Mouse (Mus musculus): Measurements from ENCODE around the gene Slc38a1. TPM values are rescaled to one million over a fixed set of nuclear protein-coding genes. Genes with fewer than 3 reads are reported as not detected.

Slc38a1 gene
- total RNA-seq, 4 experiments from 2014 or later, result 23.1 to 32.4 (median 27.6) TPM

DNA sequence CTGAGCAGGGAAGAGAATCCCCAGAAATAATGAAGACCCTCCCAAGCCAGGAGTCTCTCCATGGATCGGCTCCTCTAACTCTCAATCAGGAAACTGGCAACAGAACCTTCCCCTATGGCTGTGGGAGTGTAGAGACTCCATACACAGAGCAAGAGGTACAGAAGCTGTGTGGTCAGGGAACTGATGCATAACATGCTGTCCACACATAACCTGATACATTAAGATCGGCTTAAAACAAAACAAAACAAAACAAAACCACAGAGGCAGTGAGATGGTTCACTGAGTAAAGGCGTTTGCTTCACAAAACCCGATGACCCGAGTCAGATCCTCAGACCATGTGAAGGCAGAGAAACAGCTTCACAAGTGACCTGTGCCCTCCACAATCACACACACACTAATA lies 35.3 kb downstream of the Slc38a1 start:
- DNase-seq, result no peak

- no peak for DNase-seq
Measured at GRCm38 (mm10) chr15:96604282-96604681, 38.4 kb downstream of the Slc38a1 start.

- DNase-seq, result no peak
Measured at GRCm38 (mm10) chr15:96602043-96602442, 40.7 kb downstream of the Slc38a1 start.

DNA sequence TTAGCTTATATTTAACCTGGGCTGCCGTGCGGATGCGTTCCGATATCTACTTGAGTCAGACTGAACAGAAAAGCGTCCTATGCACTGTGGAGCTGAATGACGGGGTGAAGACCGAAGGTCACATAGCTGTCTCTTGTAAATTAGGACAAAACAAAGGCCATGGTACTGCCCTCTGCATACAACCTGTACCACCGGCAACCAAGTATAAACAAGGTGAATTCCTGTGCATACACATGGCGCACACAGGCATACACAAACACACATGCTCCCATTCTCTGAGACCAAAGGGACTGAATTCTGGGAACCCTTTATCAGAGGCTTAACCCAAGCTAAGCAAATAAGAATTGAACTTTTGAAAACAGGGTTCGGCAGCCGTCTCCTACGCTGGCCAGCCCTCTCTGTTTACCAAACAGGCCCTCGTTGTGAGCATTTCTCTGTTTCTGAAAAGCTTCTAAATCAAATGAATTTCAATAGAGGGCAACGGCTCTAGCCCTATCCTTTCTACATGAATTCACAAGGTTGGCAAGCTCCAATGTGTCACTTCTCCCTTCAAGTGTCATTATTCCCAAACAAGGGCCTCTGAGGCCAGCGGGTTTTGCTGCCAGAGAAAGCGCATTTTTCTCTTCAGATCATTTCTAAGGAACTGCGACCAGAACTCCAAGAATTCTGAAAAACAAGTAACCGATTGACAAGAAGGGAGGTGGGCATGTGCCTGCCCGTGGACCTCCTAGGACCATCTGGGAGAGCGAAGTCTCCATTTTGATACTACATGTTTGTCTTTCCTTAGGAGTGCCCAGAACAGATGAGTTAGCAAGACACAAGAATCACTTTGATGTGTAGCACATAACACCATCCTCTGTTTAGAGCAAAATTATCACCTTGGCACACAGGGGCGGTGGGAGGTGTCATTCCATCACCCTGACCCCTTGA lies 42.6 kb downstream of the Slc38a1 start:
- no peak for DNase-seq

- DNase-seq, result no peak
Measured at GRCm38 (mm10) chr15:96598888-96599578, 43.7 kb downstream of the Slc38a1 start.

GRCm38 (mm10) chr15:96597116-96597515 lies 45.6 kb downstream of the Slc38a1 start:
- no peak for DNase-seq

- no peak for DNase-seq
Measured at GRCm38 (mm10) chr15:96594316-96594715, 48.4 kb downstream of the Slc38a1 start.

DNA sequence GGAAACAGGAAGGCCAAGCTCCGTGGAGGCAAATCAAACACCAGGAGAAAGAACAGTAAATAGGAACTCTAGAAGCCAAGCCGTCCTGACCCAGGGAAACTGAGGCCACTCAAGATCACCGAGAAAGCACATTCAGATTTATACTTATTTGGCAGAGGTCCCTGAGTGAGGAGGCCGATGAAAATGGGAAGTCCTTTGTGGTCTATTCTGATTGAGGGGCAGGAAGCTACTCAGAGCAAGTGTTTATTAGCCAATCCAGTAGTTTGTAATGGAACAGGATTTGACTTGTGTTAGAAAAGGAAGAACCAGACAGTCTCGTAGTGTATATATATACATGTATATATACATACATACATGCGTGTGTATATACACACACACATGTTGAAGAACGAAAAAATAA lies 48.8 kb downstream of the Slc38a1 start:
- DNase-seq, result no peak

DNA sequence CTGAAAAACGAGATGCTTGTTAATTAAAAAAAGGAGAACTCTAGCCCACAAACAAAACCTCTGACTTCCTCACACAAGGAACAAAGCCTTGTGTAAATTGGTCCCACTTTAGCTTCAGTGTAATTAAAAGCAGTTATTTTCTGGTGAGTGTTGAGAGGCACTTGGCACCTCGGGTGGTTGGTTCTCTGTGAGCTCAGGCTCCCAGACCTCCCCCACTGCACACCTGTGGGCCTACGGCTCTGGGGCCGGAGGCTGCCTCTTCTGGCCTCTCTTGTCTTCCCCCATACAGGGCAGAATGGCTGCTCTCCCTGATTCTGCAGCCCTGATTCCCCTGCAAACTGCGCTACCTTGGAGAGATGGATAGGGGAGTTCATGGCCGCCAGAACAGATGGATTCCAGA lies 49.3 kb downstream of the Slc38a1 start:
- no peak for DNase-seq

- DNase-seq, result no peak
Measured at GRCm38 (mm10) chr15:96592976-96593375, 49.7 kb downstream of the Slc38a1 start.

DNA sequence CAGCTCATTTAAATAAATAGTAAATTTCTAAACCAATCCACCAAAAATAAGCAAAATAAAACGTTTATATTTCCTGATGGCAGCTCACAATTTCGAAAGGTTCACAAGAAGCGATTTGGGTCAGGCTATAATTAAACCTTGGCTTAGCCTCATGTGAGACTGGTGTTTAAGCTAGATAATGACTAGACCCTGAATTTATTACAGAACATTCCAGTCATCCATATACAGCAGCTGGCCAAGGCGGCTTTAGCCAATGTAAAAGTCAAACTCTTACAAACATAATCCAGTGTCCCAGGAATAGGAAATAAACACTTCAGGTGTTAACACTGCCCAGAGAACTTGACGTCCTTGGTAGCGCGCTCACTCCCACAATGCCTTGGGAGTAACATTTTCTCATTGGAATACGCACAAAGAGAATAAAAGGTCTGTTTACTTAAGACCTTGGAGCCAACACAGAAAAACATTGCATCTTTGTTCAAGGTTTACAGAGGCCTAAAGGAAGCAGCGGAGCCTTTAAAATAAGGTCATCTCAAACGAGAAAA lies 50.8 kb downstream of the Slc38a1 start:
- DNase-seq, result no peak

GRCm38 (mm10) chr15:96588996-96589657 lies 53.6 kb downstream of the Slc38a1 start:
- no peak for DNase-seq

DNA sequence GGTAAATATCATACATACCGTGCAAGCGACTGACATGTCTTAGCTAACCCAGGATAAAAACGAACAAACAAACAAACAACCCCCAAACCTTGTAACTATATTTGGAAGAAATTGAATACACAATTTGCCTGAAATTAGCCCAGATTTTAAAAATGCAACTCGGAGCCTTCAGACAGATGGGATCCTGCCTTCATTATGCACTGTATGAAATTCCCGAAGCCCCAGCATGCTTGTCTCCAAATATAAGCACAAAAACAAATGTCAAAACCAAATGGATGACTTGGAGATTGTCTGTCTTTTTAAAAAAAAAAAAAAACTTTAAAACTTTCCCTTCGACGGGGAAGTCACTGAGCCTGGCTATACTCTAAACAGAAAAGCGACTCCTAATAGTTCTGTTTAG lies 54.7 kb downstream of the Slc38a1 start:
- no peak for DNase-seq

- DNase-seq, result no peak
Measured at GRCm38 (mm10) chr15:96583371-96584008, 59.2 kb downstream of the Slc38a1 start.

DNA sequence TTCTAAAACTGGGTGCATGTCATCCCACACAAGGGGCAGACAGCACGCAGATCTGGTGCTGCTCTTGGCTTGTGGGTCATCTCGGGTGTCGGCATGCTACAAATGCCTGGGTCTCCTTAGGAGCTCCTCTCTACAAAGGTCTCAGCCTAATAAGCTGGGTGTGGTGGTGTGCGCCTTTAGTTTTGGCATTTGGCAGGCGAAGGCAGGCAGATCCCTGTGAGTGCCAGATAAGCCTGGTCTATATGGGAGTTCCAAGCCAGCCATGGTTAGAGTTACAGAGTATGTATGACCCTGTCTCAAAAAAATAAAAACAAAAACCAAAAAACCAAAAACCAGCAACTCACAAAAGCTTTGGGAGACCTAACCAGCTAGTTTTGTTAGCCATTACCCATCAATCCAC lies 65.7 kb downstream of the Slc38a1 start:
- no peak for DNase-seq

DNA sequence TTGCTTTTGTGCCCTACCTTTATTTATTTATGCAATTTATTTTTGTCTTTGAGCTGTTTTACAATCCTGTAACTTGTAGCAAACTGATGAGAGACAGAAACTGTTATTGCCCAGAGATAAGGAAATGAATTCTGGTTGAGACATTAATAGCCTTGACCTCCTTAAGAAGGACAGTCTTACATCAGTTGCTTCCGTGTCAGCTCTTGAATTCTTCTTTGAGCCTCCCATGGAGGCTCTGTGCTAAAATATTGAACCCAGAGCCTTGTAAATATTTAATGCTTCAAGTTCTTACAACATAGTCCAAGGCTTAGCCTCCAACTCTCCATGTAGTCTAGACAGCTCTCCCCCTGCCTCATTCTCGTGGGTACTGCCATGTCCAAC lies 73.7 kb downstream of the Slc38a1 start:
- no peak for DNase-seq

DNA sequence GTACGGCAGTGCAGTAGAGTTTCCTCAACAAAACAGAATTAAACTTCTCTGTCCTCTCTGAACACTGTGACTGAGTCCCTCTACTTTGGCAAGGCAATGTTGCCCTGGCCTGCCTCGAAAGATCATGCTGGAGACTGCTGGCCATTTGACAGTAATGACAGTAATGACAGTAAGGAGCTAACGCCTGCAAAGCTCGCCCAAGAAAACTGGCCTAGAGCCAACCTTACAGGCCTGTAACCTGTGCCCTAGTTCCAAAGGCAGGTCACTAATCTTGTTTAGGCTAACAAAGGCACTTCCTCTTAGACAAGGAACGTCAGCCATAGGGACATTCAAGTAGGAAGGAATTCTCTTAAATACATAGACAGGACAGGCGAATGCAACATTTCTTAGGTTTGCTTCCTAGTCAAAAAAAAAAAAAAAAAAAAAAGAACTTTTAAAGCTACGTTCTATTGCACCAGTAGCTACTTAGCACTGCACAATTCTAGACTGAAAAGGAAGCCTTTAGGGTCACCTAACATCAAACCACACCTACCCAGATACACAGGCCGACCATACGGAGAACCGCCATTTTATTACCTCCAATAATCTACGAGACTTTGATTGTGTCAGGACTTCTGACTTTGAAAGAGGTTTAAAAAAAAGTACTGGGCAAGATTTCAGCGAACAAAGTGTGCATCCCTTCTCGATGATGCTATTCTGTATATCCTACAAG lies 74.3 kb downstream of the Slc38a1 start:
- DNase-seq, result peak; percentile 24

- peak; percentile 25 for DNase-seq
Measured at GRCm38 (mm10) chr15:96566850-96567271, 75.9 kb downstream of the Slc38a1 start.

GRCm38 (mm10) chr15:96563852-96564251 lies 78.9 kb downstream of the Slc38a1 start:
- no peak for DNase-seq

GRCm38 (mm10) chr15:96562521-96562920 lies 80.2 kb downstream of the Slc38a1 start:
- no peak for DNase-seq

- DNase-seq, result no peak
Measured at GRCm38 (mm10) chr15:96560576-96561298, 82.0 kb downstream of the Slc38a1 start.
